Mouse (Mus musculus) embryonic facial prominence, embryonic 11.5 days (tissue): Measurements from ENCODE around the gene Lypd6b. TPM values are rescaled to one million over a fixed set of nuclear protein-coding genes. Genes with fewer than 3 reads are reported as not detected.
A peak's percentile ranks its signal among the peaks of the same experiment; 100 is the strongest.

ENCODE experiments used
- ATAC-seq: fragments of 200-750 bp; cut with Nextera tagmentation; replicated peaks from 2 replicates; pipeline ENCODE4 v1.8.0; 2017; ENCODE audit warnings: low read depth; ENCODE audit not compliant: insufficient number of reproducible peaks, low FRiP score, low TSS enrichment
- DNase-seq: peaks from one replicate; pipeline ENCODE4 v3.0.0-alpha.2; 2015; ENCODE audit warnings: low spot score
- H3K27ac ChIP-seq: fragments of 300-500 bp; sonication (generic); replicated peaks from 2 replicates; pipeline ENCODE4 v1.5.1; 2014; ENCODE audit warnings: mild to moderate bottlenecking, low read depth, low read length, control low read depth
- H3K27me3 ChIP-seq: fragments of 300-500 bp; sonication (generic); 2 replicates; pipeline ENCODE4 v1.6.1; 2014; ENCODE audit warnings: mild to moderate bottlenecking, low read length, moderate library complexity, mixed read lengths; ENCODE audit not compliant: control insufficient read depth, insufficient read depth
- H3K36me3 ChIP-seq: fragments of 300-500 bp; sonication (generic); replicated peaks from 2 replicates; pipeline ENCODE4 v1.6.1; 2014; ENCODE audit warnings: low read depth, mild to moderate bottlenecking, low read length, moderate library complexity, mixed read lengths; ENCODE audit not compliant: control insufficient read depth, insufficient read depth
- H3K4me1 ChIP-seq: fragments of 300-500 bp; sonication (generic); 2 replicates; pipeline ENCODE4 v1.6.1; 2014; ENCODE audit warnings: low read length, mixed read lengths; ENCODE audit not compliant: control insufficient read depth, insufficient read depth
- H3K4me2 ChIP-seq: fragments of 300-500 bp; sonication (generic); 2 replicates; pipeline ENCODE4 v1.6.1; 2014; ENCODE audit warnings: low read depth, mild to moderate bottlenecking, control low read depth, low read length, moderate library complexity
- H3K4me3 ChIP-seq: fragments of 300-500 bp; sonication (generic); 2 replicates; pipeline ENCODE4 v1.5.1; 2014; ENCODE audit warnings: low read depth, low read length, control low read depth
- H3K9ac ChIP-seq: fragments of 300-500 bp; sonication (generic); replicated peaks from 2 replicates; pipeline ENCODE4 v1.6.1; 2014; ENCODE audit warnings: mild to moderate bottlenecking, control low read depth, low read length
- H3K9me3 ChIP-seq: fragments of 300-500 bp; sonication (generic); replicated peaks from 2 replicates; pipeline ENCODE4 v1.6.1; 2016; ENCODE audit warnings: mild to moderate bottlenecking, low read length, inconsistent platforms, mixed read lengths; ENCODE audit not compliant: control insufficient read depth
- WGBS: fragments of 180-500 bp; shearing (Covaris S2); extraction: QIAGEN DNeasy Blood & Tissue Kit; methylation state at CpG from one replicate; pipeline ENCODE4 v1.1.7; 2014; 5-methylcytosine and 5-hydroxymethylcytosine counted together
- polyA plus RNA-seq: library from polyadenylated mRNA; unstranded; fragments of >200 nt; fragmentation: Nextera tagmentation; extraction: Ambion mirVana; gene quantifications from 2 replicates; pipeline ENCODE4 v1.2.1, GENCODE M21; 2014

Gene Lypd6b
- polyA plus RNA-seq, 1 experiment from 2014 or later = 4.2 TPM

GRCm38 (mm10) chr2:49886209-49886608 lies 98.7 kb downstream of the Lypd6b start:
- H3K27ac ChIP-seq = no peak overlapping the region
- H3K4me1 ChIP-seq = no peaks in the 10 kb centered on the region
- DNase-seq = no peak
- 86% methylated on average over 4 of the region's 4 CpGs for WGBS
- no peaks in the 10 kb centered on the region for H3K9me3 ChIP-seq
- no peaks in the 10 kb centered on the region for H3K27me3 ChIP-seq
- no peaks in the 10 kb centered on the region for H3K36me3 ChIP-seq
- no peak overlapping the region for H3K4me2 ChIP-seq
- H3K4me3 ChIP-seq = no peak overlapping the region
- ATAC-seq = no peak
- H3K9ac ChIP-seq = no peak overlapping the region

- H3K36me3 ChIP-seq = no peaks in the 10 kb centered on the region
- no peak overlapping the region for H3K4me2 ChIP-seq
- no peak overlapping the region for H3K4me3 ChIP-seq
- H3K4me1 ChIP-seq = no peaks in the 10 kb centered on the region
- H3K9ac ChIP-seq = no peak overlapping the region
- DNase-seq (no peak), ATAC-seq (no peak)
- H3K27me3 ChIP-seq = no peaks in the 10 kb centered on the region
- no peak overlapping the region for H3K27ac ChIP-seq
- WGBS = 84% methylated on average over 4 of the region's 4 CpGs
- H3K9me3 ChIP-seq = no peaks in the 10 kb centered on the region
Observed at GRCm38 (mm10) chr2:49888346-49888745, 100.9 kb downstream of the Lypd6b start.

- H3K36me3 ChIP-seq = no peaks in the 10 kb centered on the region
- no peak overlapping the region for H3K9ac ChIP-seq
- no peaks in the 10 kb centered on the region for H3K27me3 ChIP-seq
- no peak overlapping the region for H3K27ac ChIP-seq
- no peak overlapping the region for H3K4me2 ChIP-seq
- no peak overlapping the region for H3K4me3 ChIP-seq
- 70% methylated on average over 2 of the region's 2 CpGs for WGBS
- ATAC-seq (no peak), DNase-seq (no peak)
- H3K4me1 ChIP-seq = no peaks in the 10 kb centered on the region
- H3K9me3 ChIP-seq = no peaks in the 10 kb centered on the region
Observed at GRCm38 (mm10) chr2:49890727-49891126, 103.2 kb downstream of the Lypd6b start.

- no peak overlapping the region for H3K9ac ChIP-seq
- no peak overlapping the region for H3K4me2 ChIP-seq
- no peaks in the 10 kb centered on the region for H3K9me3 ChIP-seq
- H3K27me3 ChIP-seq = no peaks in the 10 kb centered on the region
- no peak overlapping the region for H3K4me3 ChIP-seq
- H3K27ac ChIP-seq = no peak overlapping the region
- 54% methylated on average over 6 of the region's 6 CpGs for WGBS
- DNase-seq (no peak), ATAC-seq (no peak)
- no peaks in the 10 kb centered on the region for H3K36me3 ChIP-seq
- no peaks in the 10 kb centered on the region for H3K4me1 ChIP-seq
Observed at GRCm38 (mm10) chr2:49909838-49910407, 122.4 kb downstream of the Lypd6b start.

- H3K27me3 ChIP-seq = no peaks in the 10 kb centered on the region
- DNase-seq (no peak), ATAC-seq (no peak)
- H3K4me1 ChIP-seq = no peaks in the 10 kb centered on the region
- no peak overlapping the region for H3K9ac ChIP-seq
- no peak overlapping the region for H3K4me2 ChIP-seq
- H3K27ac ChIP-seq = no peak overlapping the region
- no peaks in the 10 kb centered on the region for H3K9me3 ChIP-seq
- no peak overlapping the region for H3K4me3 ChIP-seq
- 85% methylated on average over 7 of the region's 7 CpGs for WGBS
- no peaks in the 10 kb centered on the region for H3K36me3 ChIP-seq
Observed at GRCm38 (mm10) chr2:49911296-49912034, 124.0 kb downstream of the Lypd6b start.

- H3K36me3 ChIP-seq = no peaks in the 10 kb centered on the region
- H3K4me3 ChIP-seq = no peak overlapping the region
- no peaks in the 10 kb centered on the region for H3K9me3 ChIP-seq
- H3K27me3 ChIP-seq = no peaks in the 10 kb centered on the region
- H3K27ac ChIP-seq = no peak overlapping the region
- 69% methylated on average over 3 of the region's 3 CpGs for WGBS
- no peaks in the 10 kb centered on the region for H3K4me1 ChIP-seq
- H3K9ac ChIP-seq = no peak overlapping the region
- no peak for DNase-seq
- ATAC-seq = no peak
- H3K4me2 ChIP-seq = no peak overlapping the region
Observed at GRCm38 (mm10) chr2:49912261-49912895, 124.9 kb downstream of the Lypd6b start.

DNA sequence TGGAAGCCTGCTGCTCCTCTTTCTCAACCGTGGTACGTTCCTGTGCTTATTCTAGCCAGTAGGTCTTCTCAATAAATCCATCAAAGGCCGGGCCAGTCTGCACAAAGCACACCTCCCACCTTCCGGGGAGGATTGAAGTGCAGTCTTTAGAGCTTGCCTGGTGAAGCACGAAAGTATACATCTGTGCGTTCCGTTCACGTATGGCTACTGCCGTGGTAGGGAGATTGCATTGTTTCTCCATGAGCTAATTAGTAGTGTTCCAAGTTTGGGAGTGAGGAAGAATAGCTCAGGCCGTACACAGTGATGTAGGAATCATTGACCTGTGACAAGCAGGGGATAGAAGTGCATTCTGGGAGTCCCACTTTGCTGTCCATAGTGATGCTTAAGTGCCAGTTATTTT lies 130.0 kb downstream of the Lypd6b start:
- H3K27ac ChIP-seq = no peak overlapping the region
- H3K9ac ChIP-seq = no peak overlapping the region
- ATAC-seq (0 out of 2 replicates have a peak, but pooled peaks have one; percentile 44), DNase-seq (no peak)
- no peaks in the 10 kb centered on the region for H3K36me3 ChIP-seq
- no peak overlapping the region for H3K4me3 ChIP-seq
- no peaks in the 10 kb centered on the region for H3K4me1 ChIP-seq
- H3K4me2 ChIP-seq = no peak overlapping the region
- H3K9me3 ChIP-seq = no peaks in the 10 kb centered on the region
- H3K27me3 ChIP-seq = no peaks in the 10 kb centered on the region
- 68% methylated on average over 10 of the region's 10 CpGs for WGBS

DNA sequence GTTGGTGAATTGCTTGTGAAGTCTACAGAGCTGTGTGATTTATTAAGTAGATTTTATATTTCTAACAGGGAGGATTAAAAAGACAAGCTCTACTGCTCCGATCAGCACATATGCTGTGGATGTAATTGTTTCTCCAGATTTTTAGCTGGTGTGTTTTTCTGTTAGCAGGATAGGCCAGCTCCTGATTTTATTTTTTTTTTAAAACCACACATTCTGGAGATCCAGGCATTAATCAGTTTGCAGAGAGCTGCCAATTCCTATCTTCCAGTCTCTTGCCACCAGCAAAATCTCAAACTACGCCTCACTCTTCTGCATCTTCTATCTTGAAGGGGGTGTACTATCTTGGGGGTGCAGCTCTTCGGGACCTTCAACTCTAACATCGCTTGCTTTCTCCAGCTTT lies 130.6 kb downstream of the Lypd6b start:
- WGBS = 85% methylated on average over 4 of the region's 4 CpGs

More for the DNA sequence above, 130.6 kb downstream of the Lypd6b start:
- no peaks in the 10 kb centered on the region for H3K9me3 ChIP-seq
- H3K4me1 ChIP-seq = no peaks in the 10 kb centered on the region
- no peak overlapping the region for H3K27ac ChIP-seq
- H3K27me3 ChIP-seq = no peaks in the 10 kb centered on the region
- H3K9ac ChIP-seq = no peak overlapping the region
- no peak overlapping the region for H3K4me3 ChIP-seq
- H3K4me2 ChIP-seq = no peak overlapping the region
- DNase-seq (no peak), ATAC-seq (no peak)
- no peaks in the 10 kb centered on the region for H3K36me3 ChIP-seq
